Mouse (Mus musculus) intestine, postnatal 0 days (tissue): ENCODE data around the gene Slc35g1. TPM values are rescaled to one million over a fixed set of nuclear protein-coding genes. Genes with fewer than 3 reads are reported as not detected.

Source experiments
- ATAC-seq: fragments of 200-750 bp; cut with Nextera tagmentation; 2 replicates; pipeline ENCODE4 v1.8.0; 2017; ENCODE audit warnings: mild to moderate bottlenecking, moderate TSS enrichment, moderate library complexity
- H3K27ac ChIP-seq: fragments of 300-500 bp; sonication (generic); 2 replicates; pipeline ENCODE4 v1.5.1; 2014; ENCODE audit warnings: mild to moderate bottlenecking, low read depth, low read length, moderate library complexity
- H3K27me3 ChIP-seq: fragments of 300-500 bp; sonication (generic); replicated peaks from 2 replicates; pipeline ENCODE4 v1.6.1; 2014; ENCODE audit warnings: low read length, mixed read lengths; ENCODE audit not compliant: control insufficient read depth, insufficient read depth
- H3K36me3 ChIP-seq: fragments of 300-500 bp; sonication (generic); 2 replicates; pipeline ENCODE4 v1.6.1; 2014; ENCODE audit warnings: mild to moderate bottlenecking, moderate library complexity; ENCODE audit not compliant: control insufficient read depth, insufficient read depth
- H3K4me1 ChIP-seq: fragments of 300-500 bp; sonication (generic); replicated peaks from 2 replicates; pipeline ENCODE4 v1.6.1; 2014; ENCODE audit warnings: antibody characterized with exemption, low read length, mixed read lengths; ENCODE audit not compliant: control insufficient read depth, insufficient read depth
- H3K4me2 ChIP-seq: fragments of 300-500 bp; sonication (generic); replicated peaks from 2 replicates; pipeline ENCODE4 v1.6.1; 2014; ENCODE audit warnings: low read depth, mild to moderate bottlenecking, moderate library complexity
- H3K4me3 ChIP-seq: fragments of 300-500 bp; sonication (generic); 2 replicates; pipeline ENCODE4 v1.5.1; 2014; ENCODE audit warnings: low read depth, low read length
- H3K9ac ChIP-seq: fragments of 300-500 bp; sonication (generic); 2 replicates; pipeline ENCODE4 v1.6.1; 2014; ENCODE audit warnings: mild to moderate bottlenecking, low read depth, low read length
- H3K9me3 ChIP-seq: fragments of 300-500 bp; sonication (generic); 2 replicates; pipeline ENCODE4 v1.6.1; 2016; ENCODE audit warnings: mixed run types; ENCODE audit not compliant: control insufficient read depth
- CTCF ChIP-seq: sonication (generic); IDR thresholded peaks from 2 replicates; pipeline ENCODE4 v1.5.1; 2016; ENCODE audit warnings: low read depth, mild to moderate bottlenecking, control low read depth, antibody characterized with exemption, moderate library complexity
- WGBS: fragments of 180-500 bp; shearing (Covaris S2); extraction: QIAGEN DNeasy Blood & Tissue Kit; methylation state at CpG from one replicate; pipeline ENCODE4 v1.1.7; 2014; 5-methylcytosine and 5-hydroxymethylcytosine counted together
- polyA plus RNA-seq: library from polyadenylated mRNA; unstranded; fragments of >200 nt; fragmentation: Nextera tagmentation; extraction: Ambion mirVana; gene quantifications from 2 replicates; pipeline ENCODE4 v1.2.1, GENCODE M21; 2015

The Slc35g1 gene
- polyA plus RNA-seq, 1 experiment from 2014 or later = 7.8 TPM

DNA sequence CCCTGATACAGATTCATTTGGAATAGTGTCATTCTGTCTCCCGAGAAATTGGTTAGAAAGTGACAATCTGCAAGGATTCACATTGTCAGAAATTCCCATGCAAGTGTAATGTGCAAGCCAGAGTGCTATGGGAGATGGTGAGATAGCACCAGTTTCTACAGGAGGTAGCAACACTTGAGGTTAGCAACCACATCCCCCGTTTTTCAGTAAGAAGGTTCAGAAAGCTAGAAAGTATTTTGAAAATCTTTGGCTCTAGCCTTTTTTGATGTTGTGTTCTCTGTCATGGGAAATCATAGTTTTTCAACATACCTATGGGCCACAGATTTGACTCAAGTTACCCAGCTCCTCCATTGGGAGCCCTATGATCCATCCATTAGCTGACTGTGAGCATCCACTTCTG, 5.6 kb downstream of the Slc35g1 start:
- Histone ChIP-seq H3K36me3 (no peaks in the 10 kb centered on the region), H3K9me3 (no peaks in the 10 kb centered on the region), H3K4me2 (no peak overlapping the region), H3K4me3 (no peak overlapping the region), H3K27ac (no peak overlapping the region), H3K9ac (no peak overlapping the region), H3K27me3 (no peaks in the 10 kb centered on the region), H3K4me1 (no peaks in the 10 kb centered on the region)
- no peak for ATAC-seq
- 79% methylated on average over 2 of the region's 2 CpGs for WGBS
- no peak for TF ChIP-seq CTCF

DNA sequence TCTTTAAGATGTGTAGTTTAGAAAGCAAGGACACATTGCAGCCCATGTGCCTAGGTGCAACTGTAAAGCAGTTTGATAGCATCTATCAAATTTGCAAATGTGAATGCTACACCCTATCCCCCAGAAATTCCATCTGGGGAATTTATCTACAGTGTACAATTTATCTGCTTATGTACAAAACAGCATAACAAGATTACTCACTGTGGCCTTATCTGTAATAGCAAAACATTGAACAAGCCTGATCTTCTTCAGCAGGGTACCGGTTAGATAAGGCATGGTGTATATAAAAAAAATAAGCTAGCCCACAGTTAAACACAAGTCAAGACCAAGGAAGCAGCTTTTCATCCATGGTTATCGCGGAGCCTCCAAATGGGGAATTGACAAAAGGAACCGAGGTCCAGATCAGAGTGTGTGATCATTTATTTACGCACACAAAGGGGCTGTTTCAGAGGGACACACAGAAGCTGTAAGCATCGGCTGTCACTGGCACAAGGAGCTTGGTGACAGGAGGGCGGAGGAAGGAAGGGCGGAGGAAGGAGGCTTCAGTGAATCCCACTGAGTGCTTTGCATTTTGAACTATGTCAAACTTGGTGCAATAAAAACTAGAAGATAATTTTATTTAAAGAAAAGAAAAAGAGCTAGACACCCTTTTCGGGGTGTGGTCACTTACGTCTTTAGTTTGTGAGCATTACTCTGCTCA, 14.7 kb downstream of the Slc35g1 start:
- Histone ChIP-seq H3K27ac (no peak overlapping the region), H3K4me3 (no peak overlapping the region), H3K9ac (no peak overlapping the region), H3K4me2 (no peak overlapping the region), H3K27me3 (no peaks in the 10 kb centered on the region), H3K36me3 (no peaks in the 10 kb centered on the region), H3K4me1 (no peaks in the 10 kb centered on the region), H3K9me3 (no peaks in the 10 kb centered on the region)
- TF ChIP-seq CTCF = no peak
- no peak for ATAC-seq
- WGBS = 87% methylated on average over 10 of the region's 10 CpGs

DNA sequence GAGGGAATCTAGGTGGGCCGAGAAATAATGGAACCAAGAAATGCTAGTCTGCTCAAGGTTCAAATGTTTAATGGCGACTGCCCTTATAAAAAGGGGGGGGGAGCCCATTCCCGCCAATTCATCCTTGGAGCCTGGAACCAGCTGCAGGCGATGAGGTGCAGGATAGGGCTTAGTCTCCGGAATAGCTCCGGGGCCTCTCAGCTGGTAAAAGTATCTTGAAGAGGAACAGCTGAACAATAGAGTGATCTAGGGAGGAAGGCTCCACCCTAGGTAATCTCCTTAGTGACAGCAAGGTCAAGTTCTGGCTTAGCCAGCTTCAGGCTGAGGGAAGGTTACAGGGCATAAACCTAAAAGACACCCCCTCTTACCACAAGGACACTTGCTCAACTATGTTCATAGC, 18.1 kb downstream of the Slc35g1 start:
- no peak for ATAC-seq
- H3K9me3 ChIP-seq = no peaks in the 10 kb centered on the region
- 89% methylated on average over 6 of the region's 6 CpGs for WGBS
- H3K27me3 ChIP-seq = no peaks in the 10 kb centered on the region
- H3K27ac ChIP-seq = no peak overlapping the region
- no peak overlapping the region for H3K4me2 ChIP-seq
- H3K4me3 ChIP-seq = no peak overlapping the region
- no peak for TF ChIP-seq CTCF
- no peaks in the 10 kb centered on the region for H3K36me3 ChIP-seq
- H3K4me1 ChIP-seq = no peaks in the 10 kb centered on the region
- no peak overlapping the region for H3K9ac ChIP-seq

DNA sequence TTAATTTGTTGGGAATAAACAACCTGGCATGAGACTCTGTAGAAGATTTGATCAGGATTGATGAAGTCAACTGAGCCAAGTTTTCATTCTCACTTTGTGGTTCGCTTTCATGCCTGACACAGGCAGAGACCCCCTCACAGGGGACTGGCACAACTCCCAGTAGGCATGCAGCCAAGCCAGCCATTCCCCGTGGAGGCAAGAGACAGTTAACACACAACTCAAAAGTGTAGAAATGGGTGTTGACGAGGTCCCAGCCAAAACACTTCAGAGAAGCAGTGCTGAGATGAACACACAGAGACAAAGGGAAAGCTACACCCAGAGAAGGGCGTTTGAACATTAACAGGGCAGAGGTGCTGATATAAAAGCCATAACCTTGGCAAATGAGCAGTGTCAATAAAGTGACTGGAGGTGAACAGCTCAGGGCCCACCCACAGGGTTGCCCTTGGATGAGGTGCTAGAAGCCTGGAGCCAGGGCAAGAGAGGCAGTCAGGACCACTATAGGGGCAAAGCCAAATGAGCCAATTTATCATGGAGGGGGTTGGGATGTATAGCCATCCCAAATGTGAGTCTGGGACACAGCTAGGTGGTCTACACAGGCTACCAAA, 23.1 kb downstream of the Slc35g1 start:
- no peak overlapping the region for H3K4me2 ChIP-seq
- H3K9me3 ChIP-seq = no peaks in the 10 kb centered on the region
- ATAC-seq = no peak
- no peak overlapping the region for H3K9ac ChIP-seq
- H3K4me1 ChIP-seq = no peaks in the 10 kb centered on the region
- no peaks in the 10 kb centered on the region for H3K27me3 ChIP-seq
- H3K4me3 ChIP-seq = no peak overlapping the region
- H3K27ac ChIP-seq = no peak overlapping the region
- whole genome bisulfite sequencing = 30% methylated on average over 4 of the region's 4 CpGs
- no peak for TF ChIP-seq CTCF
- H3K36me3 ChIP-seq = no peaks in the 10 kb centered on the region

DNA sequence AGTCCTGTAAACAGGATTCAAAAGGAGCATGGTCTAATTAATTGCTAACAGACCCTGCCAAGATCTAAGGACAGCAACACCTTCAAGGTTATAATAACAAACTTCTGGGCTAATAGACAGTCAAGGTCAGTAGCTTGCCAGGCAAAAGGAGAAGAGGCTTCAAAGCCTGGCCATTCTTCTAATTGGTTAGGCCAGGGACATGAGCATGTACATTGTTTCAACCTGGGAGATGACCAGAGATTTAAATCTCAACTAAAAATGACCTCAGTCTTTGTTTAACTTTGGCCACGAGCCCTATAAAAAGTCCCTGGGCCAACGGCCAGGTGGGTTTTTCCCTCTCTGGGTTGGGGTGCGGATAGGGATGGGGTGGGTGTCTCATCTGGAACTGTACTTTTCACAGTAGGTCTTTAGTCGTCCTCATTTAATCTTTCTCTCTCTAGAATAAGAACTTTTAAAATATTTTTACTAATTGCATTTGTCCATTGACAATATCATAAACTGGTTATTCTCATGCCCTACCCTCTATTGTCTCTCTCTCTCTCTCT, 25.0 kb downstream of the Slc35g1 start:
- Histone ChIP-seq H3K4me2 (no peak overlapping the region), H3K9ac (no peak overlapping the region), H3K4me1 (no peaks in the 10 kb centered on the region), H3K27me3 (no peaks in the 10 kb centered on the region), H3K27ac (no peak overlapping the region), H3K9me3 (no peaks in the 10 kb centered on the region), H3K4me3 (no peak overlapping the region), H3K36me3 (no peaks in the 10 kb centered on the region)
- TF ChIP-seq CTCF = no peak
- ATAC-seq = no peak
- 62% methylated on average over 4 of the region's 4 CpGs for WGBS

DNA sequence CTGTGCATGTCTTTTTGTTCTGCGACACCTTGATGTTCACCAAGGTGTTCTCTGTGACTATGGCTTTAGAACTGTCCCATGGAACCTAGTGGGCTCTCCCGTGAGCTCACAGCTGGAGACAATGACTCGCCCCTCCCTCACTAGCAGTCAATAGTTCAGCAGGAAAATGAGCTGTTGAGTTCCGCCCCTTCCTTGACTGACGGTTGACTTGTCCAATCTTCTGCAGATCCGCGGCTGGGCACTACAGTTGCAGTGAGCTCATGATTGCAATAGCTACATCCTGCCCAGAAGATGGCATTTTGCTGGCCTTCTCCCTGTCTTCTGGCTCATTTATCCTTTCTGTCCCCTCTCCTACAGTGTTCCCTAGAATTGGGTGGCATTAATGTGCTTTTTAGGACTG, 25.7 kb downstream of the Slc35g1 start:
- no peak overlapping the region for H3K9ac ChIP-seq
- TF ChIP-seq CTCF = no peak
- no peak for ATAC-seq

More for the DNA sequence above, 25.7 kb downstream of the Slc35g1 start:
- Histone ChIP-seq H3K27ac (no peak overlapping the region), H3K27me3 (no peaks in the 10 kb centered on the region), H3K4me3 (no peak overlapping the region), H3K9me3 (no peaks in the 10 kb centered on the region), H3K4me2 (no peak overlapping the region), H3K4me1 (no peaks in the 10 kb centered on the region), H3K36me3 (no peaks in the 10 kb centered on the region)
- WGBS = 73% methylated on average over 7 of the region's 7 CpGs
